Mouse (Mus musculus) monocyte, adult 5-6 weeks (primary cell): ENCODE results near the gene Reg3a. TPM values are rescaled to one million over a fixed set of nuclear protein-coding genes. Genes with fewer than 3 reads are reported as not detected.
"Not testable (repeated sequence)": the region's sequence is repeated elsewhere in the genome, so short reads cannot be mapped to it uniquely, and the experiment has no call there.

ENCODE experiments used
- ATAC-seq: fragments of 153-309, 156-312 bp; replicated peaks from 2 replicates; pipeline ENCODE4 v1.8.0; 2017; ENCODE audit warnings: mild to moderate bottlenecking; ENCODE audit not compliant: low TSS enrichment, insufficient number of reproducible peaks, severe bottlenecking, poor library complexity, low FRiP score
- total RNA-seq: library from RNA; stranded (forward); fragments of 200-1000, 200-491, 200-594 nt; gene quantifications from 3 replicates; pipeline ENCODE4 v1.2.3, GENCODE M21; 2017

Gene Reg3a
- total RNA-seq = not detected in 3 replicates

DNA sequence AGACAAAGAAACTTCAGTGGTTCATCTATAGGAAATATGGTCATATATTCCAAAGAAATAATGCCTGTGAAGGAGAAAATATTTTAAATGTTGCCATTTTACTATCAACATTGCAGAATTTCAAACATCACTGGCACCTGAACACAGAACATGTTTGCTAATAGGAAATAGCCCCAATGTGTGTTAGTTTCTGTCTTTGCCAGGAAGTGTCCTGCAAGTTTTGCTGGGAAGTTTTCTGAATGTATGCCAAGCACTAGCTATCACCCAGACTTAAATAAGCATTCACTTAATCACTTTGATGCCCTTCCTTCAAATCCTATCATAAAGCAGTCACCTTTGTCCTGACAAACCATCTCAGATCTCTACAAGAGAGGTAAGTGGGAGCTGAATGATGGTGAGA is at the start of gene Reg3a:
Gene Reg3a, plus strand, starts transcription at position 301 of the 400 bp plus-strand sequence.
- no peak for ATAC-seq

DNA sequence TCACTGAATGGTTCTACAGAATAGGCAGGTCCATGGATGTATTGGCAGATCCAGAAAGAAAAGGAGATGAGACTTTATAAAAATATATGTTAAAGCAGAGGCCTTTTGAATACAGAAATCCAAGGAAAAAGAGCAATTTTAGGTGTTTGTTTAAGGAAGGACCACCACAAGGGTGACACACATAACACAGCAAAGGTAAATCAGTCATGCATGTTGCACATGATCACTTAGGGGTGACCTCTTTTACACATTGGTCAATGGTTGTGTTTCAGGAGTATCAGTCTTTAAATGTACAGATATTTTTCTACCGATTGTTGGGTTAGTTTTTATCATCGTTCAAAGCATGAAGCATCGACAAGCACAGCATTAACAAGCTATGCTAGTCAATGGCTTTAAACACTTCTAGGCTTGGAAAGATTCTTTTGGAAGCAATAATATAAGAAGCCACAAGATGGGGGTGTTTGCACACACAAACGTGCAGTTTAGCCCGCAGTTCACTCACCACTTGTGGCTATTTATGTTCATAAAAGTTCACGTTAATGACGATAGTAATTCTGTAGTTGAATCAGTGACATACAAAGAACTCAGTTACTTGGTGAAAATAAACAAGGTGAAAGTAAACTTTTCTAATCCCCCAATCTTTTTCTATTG is 48.5 kb upstream of the Reg3a start:
- no peak for ATAC-seq

DNA sequence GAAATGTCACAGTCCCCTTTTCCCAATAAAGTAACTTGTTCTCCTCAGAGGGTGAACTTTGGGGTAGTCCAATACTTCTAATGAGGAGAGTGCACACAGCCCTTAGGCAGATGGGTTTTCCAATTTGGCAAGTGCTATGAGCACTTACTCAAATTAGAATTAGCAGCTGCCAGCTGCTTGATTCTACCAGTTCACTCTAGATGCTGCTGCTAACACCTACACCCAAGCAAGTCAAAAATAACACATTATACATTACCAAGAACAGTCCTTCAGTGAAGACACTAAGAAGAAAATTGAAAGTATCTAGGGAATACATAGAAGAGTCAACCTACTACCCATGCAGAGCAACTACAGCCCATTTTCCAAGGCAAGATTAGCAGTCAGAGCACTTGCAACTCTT is 40.2 kb upstream of the Reg3a start:
- ATAC-seq = no peak

GRCm38 (mm10) chr6:78341689-78342088 is 38.8 kb upstream of the Reg3a start:
- ATAC-seq = no peak

DNA sequence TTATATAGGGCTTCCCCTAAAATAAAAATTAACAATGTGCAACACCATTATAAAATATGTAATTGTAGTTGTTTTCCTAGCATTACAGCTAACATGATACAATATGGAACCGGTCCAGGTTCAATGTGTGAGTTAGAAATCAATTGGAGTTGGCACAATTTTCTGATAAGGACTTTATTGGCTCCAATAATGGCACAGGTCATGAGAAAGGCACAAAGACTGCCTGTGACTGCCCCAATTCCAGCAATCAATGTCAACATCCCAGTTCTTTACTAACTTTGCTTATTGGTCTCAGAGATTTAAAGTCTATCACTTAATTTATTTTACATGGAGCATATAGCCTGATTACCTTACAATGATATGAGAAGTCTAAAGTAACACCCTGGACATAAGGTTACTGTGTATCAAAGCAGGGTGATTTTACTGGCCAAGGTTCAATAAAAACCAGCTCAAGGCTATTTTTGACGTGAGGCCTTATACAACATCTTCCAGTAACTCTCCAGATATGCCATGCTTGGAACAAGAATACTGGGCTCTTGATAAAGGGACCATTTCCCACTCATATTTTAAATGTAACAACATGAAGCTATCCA is 18.4 kb upstream of the Reg3a start:
- ATAC-seq = no peak

GRCm38 (mm10) chr6:78370357-78370756 is 10.2 kb upstream of the Reg3a start, which contains the start of gene Reg3b:
TSS of gene Reg3b (plus strand) at chr6:78370657.
- ATAC-seq = no peak

DNA sequence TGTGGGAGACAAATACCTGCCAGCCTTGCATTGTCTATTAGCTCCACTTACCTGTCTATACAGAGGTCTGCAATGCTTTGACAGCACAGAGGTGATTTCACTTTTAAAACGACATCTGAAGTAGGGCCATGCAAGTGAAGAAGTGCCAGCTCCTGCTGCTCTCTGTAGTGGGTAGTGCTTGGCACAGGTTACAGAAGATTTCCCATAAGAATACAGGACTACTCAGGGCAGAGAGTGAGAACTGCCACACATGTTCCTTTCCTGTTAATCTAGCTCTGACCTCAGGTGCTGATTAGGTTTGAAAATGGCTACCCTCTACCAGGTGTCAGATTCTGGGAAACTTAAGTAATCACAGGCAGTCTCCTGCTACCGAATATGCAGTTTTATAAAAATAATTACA is 1.7 kb upstream of the Reg3a start, which contains the start of gene Reg3d:
Gene Reg3d, minus strand, starts transcription at position 101 of the 400 bp plus-strand sequence.
- ATAC-seq = no peak

DNA sequence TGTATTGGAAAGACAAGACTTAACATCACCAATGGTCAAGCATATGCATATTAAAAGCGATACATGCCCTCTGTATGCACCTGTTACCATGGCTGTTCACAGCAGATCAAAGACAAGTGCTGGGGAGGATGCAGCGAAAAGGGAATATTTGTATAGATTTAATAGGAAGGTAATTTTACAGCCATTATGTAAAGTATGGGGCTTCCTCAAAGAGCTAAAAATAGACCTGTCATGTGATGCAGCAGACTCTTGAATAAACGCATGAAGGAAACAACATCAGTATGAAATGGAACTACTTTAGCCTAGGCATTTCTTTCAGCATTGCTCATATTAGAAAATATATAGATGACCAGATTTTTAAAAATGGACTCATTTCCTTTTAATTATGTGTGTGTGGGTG is 5.1 kb downstream of the Reg3a start:
- no peak for ATAC-seq

DNA sequence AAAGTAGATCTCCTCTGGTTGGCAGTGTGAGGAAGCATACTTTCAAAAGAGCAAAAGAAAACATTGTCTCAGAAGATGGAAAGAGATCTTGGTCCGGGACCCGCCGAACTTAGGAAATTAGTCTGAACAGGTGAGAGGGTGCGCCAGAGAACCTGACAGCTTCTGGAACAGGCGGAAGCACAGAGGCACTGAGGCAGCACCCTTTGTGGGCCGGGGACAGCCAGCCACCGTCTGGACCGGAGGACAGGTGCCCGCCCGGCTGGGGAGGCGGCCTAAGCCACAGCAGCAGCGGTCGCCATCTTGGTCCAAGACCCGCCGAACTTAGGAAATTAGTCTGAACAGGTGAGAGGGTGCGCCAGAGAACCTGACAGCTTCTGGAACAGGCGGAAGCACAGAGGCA is 14.8 kb downstream of the Reg3a start, which contains the start of gene Reg2:
Gene Reg2, plus strand, starts transcription at position 301 of the 400 bp plus-strand sequence.
- ATAC-seq = not testable (repeated sequence)

GRCm38 (mm10) chr6:78422411-78422810 is 41.9 kb downstream of the Reg3a start, which contains the start of gene Reg1:
TSS of gene Reg1 (plus strand) at chr6:78422711.
- ATAC-seq = not testable (repeated sequence)

GRCm38 (mm10) chr6:78425497-78425896 is 45.0 kb downstream of the Reg3a start:
- ATAC-seq = no peak

Other genes with a start within 250 kb of the Reg3a start
- gene Reg3b, start 10.1 kb upstream of the Reg3a start, total RNA-seq = not detected in 3 replicates
- not detected in 3 replicates for gene Reg3d, start 1.8 kb upstream of the Reg3a start, total RNA-seq
- gene Reg2, start 14.9 kb downstream of the Reg3a start, total RNA-seq = not detected in 3 replicates
- not detected in 3 replicates for gene Reg1, start 42.0 kb downstream of the Reg3a start, total RNA-seq
- gene Reg3g, start 88.2 kb downstream of the Reg3a start, total RNA-seq = not detected in 3 replicates